Mouse (Mus musculus): Measurements from ENCODE around the gene Eid2. TPM values are rescaled to one million over a fixed set of nuclear protein-coding genes. Genes with fewer than 3 reads are reported as not detected.
A peak's percentile ranks its signal among the peaks of the same experiment; 100 is the strongest.

Eid2 gene
- polyA plus RNA-seq, 1 experiment from 2014 or later, result 3.2 TPM

DNA sequence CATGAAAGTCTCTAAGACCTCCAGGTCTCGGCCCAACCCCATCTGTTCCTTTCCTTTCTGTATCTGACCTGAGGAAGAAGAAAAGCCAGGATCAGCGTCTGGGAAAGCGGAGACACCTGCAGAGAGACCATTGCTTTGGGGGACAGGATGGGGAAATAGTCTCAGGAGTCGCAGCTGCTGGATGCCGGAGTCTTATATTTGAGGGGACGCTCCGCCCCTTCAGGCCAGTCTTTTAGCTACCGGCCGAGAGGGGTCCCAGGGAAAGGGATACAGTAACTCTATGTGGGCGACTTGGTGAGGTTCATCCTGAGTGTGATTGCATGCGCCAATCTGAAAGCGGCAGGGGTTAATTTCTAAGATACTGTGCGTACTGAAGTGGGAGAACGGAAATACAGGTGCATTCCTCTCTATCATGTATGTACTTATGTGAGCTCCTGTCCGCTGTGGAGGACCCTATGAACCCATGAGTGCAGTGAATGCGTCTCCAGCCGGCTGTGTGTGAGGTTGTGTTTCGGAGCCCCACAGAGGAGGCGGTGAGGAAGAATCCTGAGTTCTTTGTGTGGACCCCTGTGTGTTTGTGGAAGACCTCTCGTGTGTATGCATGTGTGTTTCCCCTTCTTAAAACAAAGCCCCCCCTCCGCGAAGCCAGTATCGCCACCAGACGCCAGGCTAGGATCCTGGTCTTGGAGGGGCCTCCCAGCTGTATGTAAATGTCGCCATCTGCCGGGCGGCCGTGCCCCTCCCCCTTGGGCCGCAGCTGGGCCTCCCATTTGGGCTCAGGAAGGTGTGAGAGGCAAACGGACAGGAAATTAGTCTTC is 34.1 kb downstream of the Eid2 start, which contains the start of gene Dll3:
Gene Dll3 (minus strand): TSS at position 623 of the 818 bp plus-strand sequence.
- H3K27me3 ChIP-seq (replicated peaks; ENCODE audit: control insufficient read depth, insufficient read depth, low read length), result peaks cover 48% of the 10 kb centered on the region
- peak within 1 kb of the TSS; percentile 52 for H3K4me2 ChIP-seq (ENCODE audit: low read length)
- H3K27ac ChIP-seq (ENCODE audit: low read depth), result peak within 1 kb of the TSS; percentile 38; the same call in 1 of the 2 replicates
- H3K9me3 ChIP-seq (ENCODE audit: control insufficient read depth, low read length), result no peaks in the 10 kb centered on the region
- peaks cover 22% of the 10 kb centered on the region for H3K36me3 ChIP-seq (ENCODE audit: control insufficient read depth, insufficient read depth, low read length)
- peak within 1 kb of the TSS; percentile 20; the same call in 1 of the 2 replicates for H3K9ac ChIP-seq (ENCODE audit: low read length)
- ATAC-seq (replicated peaks; ENCODE audit: low FRiP score, low TSS enrichment, low read depth) (peak; percentile 52; the same call in 1 of the 2 replicates), DNase-seq (ENCODE audit: low spot score) (peak; percentile 88)
- peaks cover 7% of the 10 kb centered on the region for H3K4me1 ChIP-seq (replicated peaks; ENCODE audit: control insufficient read depth, insufficient read depth, low read length)
- H3K4me3 ChIP-seq (ENCODE audit: low read depth, low read length), result peak within 1 kb of the TSS; percentile 30
- 2% methylated on average over 30 of the region's 30 CpGs for WGBS

DNA sequence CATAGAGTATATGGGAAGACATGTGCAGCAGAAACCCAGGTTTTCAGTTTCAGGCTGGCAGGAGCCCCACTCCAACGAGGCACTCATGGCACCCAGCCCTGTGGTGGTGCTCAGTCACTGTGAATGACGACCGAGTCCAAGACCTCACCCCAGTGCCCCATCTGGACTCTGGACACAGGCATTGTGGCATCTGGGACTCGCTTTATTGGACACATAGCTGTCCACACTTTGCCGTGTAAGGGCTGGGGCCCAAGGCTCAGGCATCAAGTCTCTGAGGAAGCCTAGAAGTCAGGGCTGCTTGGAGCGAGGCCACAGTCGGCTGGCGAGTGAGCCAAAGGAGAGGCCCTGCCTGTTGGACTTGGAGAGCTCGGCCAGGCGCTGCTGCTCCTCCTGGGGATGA is 38.0 kb downstream of the Eid2 start:
- H3K9me3 ChIP-seq (ENCODE audit: control insufficient read depth, low read length), result no peaks in the 10 kb centered on the region
- ATAC-seq (replicated peaks; ENCODE audit: low FRiP score, low TSS enrichment, low read depth) (no peak), DNase-seq (ENCODE audit: low spot score) (no peak)
- no peak overlapping the region for H3K9ac ChIP-seq (ENCODE audit: low read length)
- 92% methylated on average over 10 of the region's 10 CpGs for WGBS
- H3K4me3 ChIP-seq (ENCODE audit: low read depth, low read length), result no peak overlapping the region
- no peak overlapping the region for H3K4me2 ChIP-seq (ENCODE audit: low read length)
- H3K27ac ChIP-seq (ENCODE audit: low read depth), result no peak overlapping the region
- H3K36me3 ChIP-seq (ENCODE audit: control insufficient read depth, insufficient read depth, low read length), result peaks cover 60% of the 10 kb centered on the region
- peaks cover 6% of the 10 kb centered on the region for H3K4me1 ChIP-seq (replicated peaks; ENCODE audit: control insufficient read depth, insufficient read depth, low read length)
- peaks cover 20% of the 10 kb centered on the region for H3K27me3 ChIP-seq (replicated peaks; ENCODE audit: control insufficient read depth, insufficient read depth, low read length)

DNA sequence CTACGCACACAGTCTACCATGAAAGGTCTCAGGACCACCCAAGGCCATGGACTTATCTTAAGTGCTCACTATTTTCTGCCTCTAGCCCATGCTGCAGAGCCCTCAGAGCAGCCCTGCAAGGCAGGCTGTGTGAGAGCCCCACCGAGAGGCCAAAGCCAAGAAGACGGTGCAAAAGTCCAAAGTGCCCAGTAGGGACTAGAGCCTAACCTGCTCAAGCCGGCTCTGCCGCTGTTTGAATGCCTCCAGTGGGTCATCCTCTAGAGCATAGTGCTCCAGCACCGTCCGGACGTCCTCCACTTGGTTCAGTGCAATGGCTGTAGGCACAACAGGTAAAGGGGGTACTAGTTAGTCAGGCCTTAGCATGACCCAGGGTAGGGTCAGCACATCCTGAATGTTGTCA is 38.5 kb downstream of the Eid2 start:
- H3K36me3 ChIP-seq (ENCODE audit: control insufficient read depth, insufficient read depth, low read length), result peaks cover 60% of the 10 kb centered on the region
- H3K27ac ChIP-seq (ENCODE audit: low read depth), result no peak overlapping the region
- no peaks in the 10 kb centered on the region for H3K9me3 ChIP-seq (ENCODE audit: control insufficient read depth, low read length)
- no peak overlapping the region for H3K9ac ChIP-seq (ENCODE audit: low read length)
- 93% methylated on average over 8 of the region's 8 CpGs for WGBS
- H3K4me2 ChIP-seq (ENCODE audit: low read length), result no peak overlapping the region
- peaks cover 11% of the 10 kb centered on the region for H3K4me1 ChIP-seq (replicated peaks; ENCODE audit: control insufficient read depth, insufficient read depth, low read length)
- H3K27me3 ChIP-seq (replicated peaks; ENCODE audit: control insufficient read depth, insufficient read depth, low read length), result peaks cover 14% of the 10 kb centered on the region
- ATAC-seq (replicated peaks; ENCODE audit: low FRiP score, low TSS enrichment, low read depth), result no peak
- DNase-seq (ENCODE audit: low spot score), result no peak
- no peak overlapping the region for H3K4me3 ChIP-seq (ENCODE audit: low read depth, low read length)

DNA sequence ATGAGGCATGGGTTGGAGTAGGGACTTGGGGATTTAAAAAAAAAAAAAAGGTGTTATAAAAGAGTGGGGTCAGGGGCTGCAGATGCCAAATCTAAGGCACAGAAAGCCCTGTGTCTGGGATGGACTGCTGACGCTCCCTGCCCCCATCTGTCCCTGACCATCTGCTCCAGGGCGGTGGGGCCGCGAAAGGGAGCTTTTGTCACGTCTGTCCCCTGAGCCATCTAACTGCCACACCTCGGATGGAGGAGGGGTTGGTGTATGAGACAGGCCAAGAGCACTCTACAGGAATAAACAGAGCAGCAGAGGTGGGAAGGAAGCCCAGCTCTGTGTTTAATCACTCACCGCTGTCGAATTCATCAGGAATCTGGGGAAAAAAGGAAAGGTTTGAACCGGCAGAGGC is 42.1 kb downstream of the Eid2 start:
- 40% methylated on average over 9 of the region's 9 CpGs for WGBS
- Histone ChIP-seq H3K9me3 (ENCODE audit: control insufficient read depth, low read length) (no peaks in the 10 kb centered on the region), H3K27me3 (replicated peaks; ENCODE audit: control insufficient read depth, insufficient read depth, low read length) (no peaks in the 10 kb centered on the region), H3K4me1 (replicated peaks; ENCODE audit: control insufficient read depth, insufficient read depth, low read length) (peaks cover 8% of the 10 kb centered on the region), H3K36me3 (ENCODE audit: control insufficient read depth, insufficient read depth, low read length) (peaks cover 65% of the 10 kb centered on the region), H3K9ac (ENCODE audit: low read length) (no peak overlapping the region), H3K4me2 (ENCODE audit: low read length) (no peak overlapping the region), H3K27ac (ENCODE audit: low read depth) (no peak overlapping the region), H3K4me3 (ENCODE audit: low read depth, low read length) (no peak overlapping the region)
- DNase-seq (ENCODE audit: low spot score) (no peak), ATAC-seq (replicated peaks; ENCODE audit: low FRiP score, low TSS enrichment, low read depth) (no peak)

DNA sequence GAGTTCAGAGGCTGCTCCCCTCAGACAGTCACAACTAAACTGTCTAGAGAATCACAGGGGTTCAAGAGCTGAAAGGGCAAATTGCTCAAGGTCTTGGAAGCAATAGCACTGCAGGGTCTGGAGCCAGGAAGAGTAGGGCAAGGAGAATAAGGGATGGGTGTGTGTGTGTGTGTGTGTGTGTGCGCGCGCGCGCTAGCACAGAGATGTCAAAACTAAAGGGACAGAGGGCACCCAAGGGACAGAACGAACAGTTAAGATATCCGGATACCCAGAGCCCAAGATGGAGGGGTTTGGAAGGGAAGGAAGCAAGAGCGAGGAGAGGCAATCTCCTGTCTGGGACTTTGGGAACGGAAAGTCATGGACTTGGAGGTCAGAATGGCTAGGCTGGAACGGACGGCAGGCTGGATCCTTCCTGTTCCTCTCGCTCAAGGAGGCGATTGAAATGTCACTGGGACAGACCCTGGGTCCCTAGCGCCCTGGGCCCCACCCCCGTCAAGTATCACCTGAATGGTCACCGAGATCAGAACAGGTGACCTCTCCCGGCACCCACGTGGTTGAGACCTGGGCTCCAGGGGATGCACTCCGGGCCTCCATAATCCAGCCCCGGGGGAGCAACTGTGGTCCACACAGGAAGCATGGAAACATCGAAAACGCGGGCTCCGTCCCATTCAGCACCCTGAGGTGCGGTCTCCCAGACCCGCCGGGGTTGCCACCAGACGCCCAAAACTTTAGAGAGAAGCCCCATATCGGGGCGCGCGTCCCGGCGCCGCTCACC is 43.7 kb downstream of the Eid2 start:
- Histone ChIP-seq H3K4me3 (ENCODE audit: low read depth, low read length) (peak overlapping the region; percentile 99), H3K9me3 (ENCODE audit: control insufficient read depth, low read length) (no peaks in the 10 kb centered on the region), H3K36me3 (ENCODE audit: control insufficient read depth, insufficient read depth, low read length) (peaks cover 65% of the 10 kb centered on the region), H3K27me3 (replicated peaks; ENCODE audit: control insufficient read depth, insufficient read depth, low read length) (no peaks in the 10 kb centered on the region), H3K27ac (ENCODE audit: low read depth) (peak overlapping the region; percentile 67), H3K4me1 (replicated peaks; ENCODE audit: control insufficient read depth, insufficient read depth, low read length) (peaks cover 8% of the 10 kb centered on the region), H3K4me2 (ENCODE audit: low read length) (peak overlapping the region; percentile 77), H3K9ac (ENCODE audit: low read length) (peak overlapping the region; percentile 91)
- peak; percentile 66 for ATAC-seq (replicated peaks; ENCODE audit: low FRiP score, low TSS enrichment, low read depth)
- DNase-seq (ENCODE audit: low spot score), result peak; percentile 62
- 4% methylated on average over 33 of the region's 35 CpGs for WGBS

DNA sequence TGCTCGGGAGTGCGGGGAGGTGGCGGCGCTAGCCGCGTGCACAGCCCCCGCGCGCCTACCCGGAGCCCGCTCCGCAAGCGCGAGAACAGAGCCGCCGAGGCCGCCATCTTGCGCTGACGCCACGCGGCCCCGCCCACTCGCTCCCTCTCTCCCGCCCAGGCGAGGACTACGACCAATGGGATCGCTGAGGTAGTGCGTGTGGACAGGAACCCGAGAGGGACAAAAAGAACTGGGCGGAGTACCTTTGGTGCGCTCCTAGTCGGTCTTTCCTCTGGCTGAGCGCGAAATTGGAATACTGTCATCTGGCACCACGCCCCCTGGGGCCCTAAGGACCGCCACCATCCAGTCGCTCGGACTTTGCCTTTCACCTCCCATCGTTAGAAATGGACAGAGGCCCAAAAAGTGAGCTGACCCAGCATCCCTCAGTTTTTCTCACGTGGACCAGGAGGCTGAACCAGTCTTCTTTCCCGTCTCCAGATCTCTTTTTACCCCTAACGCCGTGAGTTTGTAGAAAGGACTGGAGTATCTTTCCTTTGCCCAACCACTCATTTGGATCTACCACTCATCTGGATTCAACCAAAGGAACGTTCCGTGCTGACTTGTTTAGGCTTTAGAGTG is 44.4 kb downstream of the Eid2 start, which contains the start of gene Timm50:
Gene Timm50 (minus strand): TSS at position 147 of the 618 bp plus-strand sequence.
- ATAC-seq (replicated peaks; ENCODE audit: low FRiP score, low TSS enrichment, low read depth) (peak; percentile 97), DNase-seq (ENCODE audit: low spot score) (peak; percentile 97)
- H3K4me1 ChIP-seq (replicated peaks; ENCODE audit: control insufficient read depth, insufficient read depth, low read length), result peaks cover 8% of the 10 kb centered on the region
- peaks cover 65% of the 10 kb centered on the region for H3K36me3 ChIP-seq (ENCODE audit: control insufficient read depth, insufficient read depth, low read length)
- H3K27ac ChIP-seq (ENCODE audit: low read depth), result peak within 1 kb of the TSS; percentile 67
- 1% methylated on average over 45 of the region's 45 CpGs for WGBS
- H3K27me3 ChIP-seq (replicated peaks; ENCODE audit: control insufficient read depth, insufficient read depth, low read length), result no peaks in the 10 kb centered on the region
- H3K4me3 ChIP-seq (ENCODE audit: low read depth, low read length), result peak within 1 kb of the TSS; percentile 99
- H3K9ac ChIP-seq (ENCODE audit: low read length), result peak within 1 kb of the TSS; percentile 91
- no peaks in the 10 kb centered on the region for H3K9me3 ChIP-seq (ENCODE audit: control insufficient read depth, low read length)
- H3K4me2 ChIP-seq (ENCODE audit: low read length), result peak within 1 kb of the TSS; percentile 77

DNA sequence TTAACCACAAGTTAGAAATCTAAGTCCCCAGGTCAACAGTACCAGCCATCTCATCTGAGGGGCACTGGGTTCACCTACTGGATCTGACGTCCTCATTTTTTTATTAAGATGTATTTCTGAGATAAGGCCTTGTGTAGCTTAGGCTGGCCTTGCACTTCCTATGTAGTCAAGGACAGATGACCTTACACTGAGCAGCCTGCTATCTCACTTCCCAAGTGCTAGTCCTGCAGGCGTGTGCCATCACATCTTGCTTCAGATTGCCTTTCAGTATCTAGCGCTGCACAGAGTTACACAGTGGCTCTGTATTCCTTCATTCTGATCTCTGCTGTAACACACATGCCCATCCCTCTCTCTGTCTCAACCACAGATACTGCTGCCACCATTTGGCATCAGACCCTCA is 50.4 kb downstream of the Eid2 start:
- Histone ChIP-seq H3K4me3 (ENCODE audit: low read depth, low read length) (no peak overlapping the region), H3K9ac (ENCODE audit: low read length) (no peak overlapping the region), H3K4me1 (replicated peaks; ENCODE audit: control insufficient read depth, insufficient read depth, low read length) (no peaks in the 10 kb centered on the region), H3K27me3 (replicated peaks; ENCODE audit: control insufficient read depth, insufficient read depth, low read length) (no peaks in the 10 kb centered on the region), H3K27ac (ENCODE audit: low read depth) (no peak overlapping the region), H3K9me3 (ENCODE audit: control insufficient read depth, low read length) (no peaks in the 10 kb centered on the region), H3K4me2 (ENCODE audit: low read length) (no peak overlapping the region), H3K36me3 (ENCODE audit: control insufficient read depth, insufficient read depth, low read length) (peaks cover 90% of the 10 kb centered on the region)
- DNase-seq (ENCODE audit: low spot score) (no peak), ATAC-seq (replicated peaks; ENCODE audit: low FRiP score, low TSS enrichment, low read depth) (no peak)
- 87% methylated on average over 3 of the region's 3 CpGs for WGBS

DNA sequence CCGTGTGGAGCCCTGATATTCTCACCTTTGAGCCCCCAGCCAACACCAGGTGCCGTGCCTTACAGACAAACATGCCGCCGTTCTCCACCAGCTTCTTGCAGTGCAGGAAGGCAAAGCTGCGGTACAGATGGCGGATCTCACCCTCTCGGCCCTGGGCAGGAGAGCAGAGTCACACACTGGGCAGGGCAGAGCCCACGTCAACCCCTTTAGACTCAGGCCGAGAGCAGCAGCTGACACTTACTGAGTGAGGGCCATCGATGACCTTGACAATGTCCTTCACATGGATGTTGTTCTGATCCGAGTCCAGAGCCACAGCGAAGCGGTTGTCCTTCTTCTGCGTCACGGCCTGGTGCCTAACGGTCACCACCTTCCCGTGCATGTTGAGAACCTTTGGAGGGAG is 51.0 kb downstream of the Eid2 start:
- no peak overlapping the region for H3K9ac ChIP-seq (ENCODE audit: low read length)
- H3K27ac ChIP-seq (ENCODE audit: low read depth), result no peak overlapping the region
- 93% methylated on average over 17 of the region's 17 CpGs for WGBS
- H3K36me3 ChIP-seq (ENCODE audit: control insufficient read depth, insufficient read depth, low read length), result peaks cover 96% of the 10 kb centered on the region
- H3K27me3 ChIP-seq (replicated peaks; ENCODE audit: control insufficient read depth, insufficient read depth, low read length), result no peaks in the 10 kb centered on the region
- ATAC-seq (replicated peaks; ENCODE audit: low FRiP score, low TSS enrichment, low read depth) (no peak), DNase-seq (ENCODE audit: low spot score) (no peak)
- no peak overlapping the region for H3K4me2 ChIP-seq (ENCODE audit: low read length)
- H3K9me3 ChIP-seq (ENCODE audit: control insufficient read depth, low read length), result no peaks in the 10 kb centered on the region
- no peaks in the 10 kb centered on the region for H3K4me1 ChIP-seq (replicated peaks; ENCODE audit: control insufficient read depth, insufficient read depth, low read length)
- H3K4me3 ChIP-seq (ENCODE audit: low read depth, low read length), result no peak overlapping the region
